Mouse (Mus musculus) lung, embryonic 14.5 days (tissue): ENCODE results near the gene Slc10a6. TPM values are rescaled to one million over a fixed set of nuclear protein-coding genes. Genes with fewer than 3 reads are reported as not detected.

ENCODE experiments used
- ATAC-seq: fragments of 200-750 bp; cut with Nextera tagmentation; 2 replicates; pipeline ENCODE4 v1.8.0; 2017; ENCODE audit warnings: mild to moderate bottlenecking, moderate TSS enrichment, moderate library complexity; ENCODE audit not compliant: insufficient read depth
- DNase-seq: peaks from one replicate; pipeline ENCODE4 v3.0.0-alpha.2; 2015
- H3K27ac ChIP-seq: fragments of 300-500 bp; sonication (generic); 2 replicates; pipeline ENCODE4 v1.5.1; 2014; ENCODE audit warnings: low read depth, mild to moderate bottlenecking, moderate library complexity
- H3K27me3 ChIP-seq: fragments of 300-500 bp; sonication (generic); 2 replicates; pipeline ENCODE4 v1.6.1; 2014; ENCODE audit warnings: low read length, control low read depth; ENCODE audit not compliant: insufficient read depth
- H3K36me3 ChIP-seq: fragments of 300-500 bp; sonication (generic); 2 replicates; pipeline ENCODE4 v1.6.1; 2014; ENCODE audit warnings: control low read depth; ENCODE audit not compliant: insufficient read depth
- H3K4me1 ChIP-seq: fragments of 300-500 bp; sonication (generic); 2 replicates; pipeline ENCODE4 v1.6.1; 2014; ENCODE audit warnings: antibody characterized with exemption, control low read depth; ENCODE audit not compliant: insufficient read depth
- H3K4me2 ChIP-seq: fragments of 300-500 bp; sonication (generic); 2 replicates; pipeline ENCODE4 v1.6.1; 2014; ENCODE audit warnings: mild to moderate bottlenecking
- H3K4me3 ChIP-seq: fragments of 300-500 bp; sonication (generic); 2 replicates; pipeline ENCODE4 v1.5.1; 2014; ENCODE audit warnings: low read depth, low read length
- H3K9ac ChIP-seq: fragments of 300-500 bp; sonication (generic); 2 replicates; pipeline ENCODE4 v1.6.1; 2014
- H3K9me3 ChIP-seq: fragments of 300-500 bp; sonication (generic); 2 replicates; pipeline ENCODE4 v1.6.1; 2016; ENCODE audit warnings: low read depth, low read length, control low read depth
- CTCF ChIP-seq: IDR thresholded peaks from 2 replicates; pipeline ENCODE4 v1.5.1; 2016; ENCODE audit warnings: antibody characterized with exemption, low read depth
- WGBS: fragments of 180-500 bp; shearing (Covaris S2); extraction: QIAGEN DNeasy Blood & Tissue Kit; methylation state at CpG from one replicate; pipeline ENCODE4 v1.1.7; 2014; 5-methylcytosine and 5-hydroxymethylcytosine counted together
- polyA plus RNA-seq: library from polyadenylated mRNA; unstranded; fragments of >200 nt; fragmentation: Nextera tagmentation; extraction: Ambion mirVana; gene quantifications from 2 replicates; pipeline ENCODE4 v1.2.1, GENCODE M21; 2014

The Slc10a6 gene
- 0.71 and 1.2 TPM in 2 replicates for polyA plus RNA-seq

GRCm38 (mm10) chr5:103629111-103629764 lies at the start of gene Slc10a6:
Slc10a6 (minus strand) TSS chr5:103629403.
- H3K36me3 ChIP-seq = no peaks in the 10 kb centered on the region
- DNase-seq (peak; percentile 91), ATAC-seq (peak; percentile 93)
- no peaks in the 10 kb centered on the region for H3K27me3 ChIP-seq
- peak within 1 kb of the TSS; percentile 55; the same call in 1 of the 2 replicates for H3K27ac ChIP-seq
- no peak within 1 kb of the TSS for H3K9ac ChIP-seq
- WGBS = 48% methylated on average over 17 of the region's 17 CpGs
- H3K4me3 ChIP-seq = no peak within 1 kb of the TSS
- TF ChIP-seq CTCF = no peak
- no peaks in the 10 kb centered on the region for H3K4me1 ChIP-seq
- H3K9me3 ChIP-seq = no peaks in the 10 kb centered on the region
- 0 out of 2 replicates have a peak within 1 kb of the TSS, but pooled peaks have one; percentile 2 for H3K4me2 ChIP-seq

- H3K4me3 ChIP-seq = no peak overlapping the region
- no peak overlapping the region for H3K9ac ChIP-seq
- TF ChIP-seq CTCF = no peak
- WGBS = 92% methylated on average over 5 of the region's 5 CpGs
- H3K4me1 ChIP-seq = no peaks in the 10 kb centered on the region
- H3K27ac ChIP-seq = no peak overlapping the region
- DNase-seq (no peak), ATAC-seq (no peak)
- no peaks in the 10 kb centered on the region for H3K36me3 ChIP-seq
- H3K4me2 ChIP-seq = no peak overlapping the region
- no peaks in the 10 kb centered on the region for H3K27me3 ChIP-seq
- no peaks in the 10 kb centered on the region for H3K9me3 ChIP-seq
Observed at GRCm38 (mm10) chr5:103678974-103679373, 49.8 kb upstream of the Slc10a6 start.

- Histone ChIP-seq H3K36me3 (no peaks in the 10 kb centered on the region), H3K4me2 (no peak overlapping the region), H3K27me3 (no peaks in the 10 kb centered on the region), H3K9me3 (no peaks in the 10 kb centered on the region), H3K4me3 (no peak overlapping the region), H3K27ac (no peak overlapping the region), H3K9ac (no peak overlapping the region), H3K4me1 (no peaks in the 10 kb centered on the region)
- 75% methylated on average over 6 of the region's 6 CpGs for WGBS
- no peak for ATAC-seq
- DNase-seq = no peak
- TF ChIP-seq CTCF = no peak
Observed at GRCm38 (mm10) chr5:103677894-103678293, 48.7 kb upstream of the Slc10a6 start.

GRCm38 (mm10) chr5:103676289-103676881 lies 47.2 kb upstream of the Slc10a6 start:
- no peak overlapping the region for H3K4me3 ChIP-seq
- no peak overlapping the region for H3K27ac ChIP-seq
- H3K27me3 ChIP-seq = no peaks in the 10 kb centered on the region
- no peaks in the 10 kb centered on the region for H3K36me3 ChIP-seq
- no peak overlapping the region for H3K4me2 ChIP-seq
- 78% methylated on average over 6 of the region's 6 CpGs for WGBS
- ATAC-seq (no peak), DNase-seq (no peak)
- TF ChIP-seq CTCF = no peak
- no peaks in the 10 kb centered on the region for H3K9me3 ChIP-seq
- H3K4me1 ChIP-seq = no peaks in the 10 kb centered on the region
- no peak overlapping the region for H3K9ac ChIP-seq

GRCm38 (mm10) chr5:103674482-103674881 lies 45.3 kb upstream of the Slc10a6 start:
- no peak for ATAC-seq

GRCm38 (mm10) chr5:103673611-103674010 lies 44.4 kb upstream of the Slc10a6 start:
- ATAC-seq = no peak

More at GRCm38 (mm10) chr5:103674482-103674881, 45.3 kb upstream of the Slc10a6 start:
- Histone ChIP-seq H3K4me1 (no peaks in the 10 kb centered on the region), H3K9me3 (no peaks in the 10 kb centered on the region), H3K36me3 (no peaks in the 10 kb centered on the region), H3K9ac (no peak overlapping the region), H3K4me3 (no peak overlapping the region), H3K27me3 (no peaks in the 10 kb centered on the region), H3K4me2 (no peak overlapping the region), H3K27ac (no peak overlapping the region)
- no peak for TF ChIP-seq CTCF
- DNase-seq = no peak
- WGBS = 50% methylated on average over 6 of the region's 6 CpGs

GRCm38 (mm10) chr5:103671858-103672257 lies 42.7 kb upstream of the Slc10a6 start:
- no peak overlapping the region for H3K4me2 ChIP-seq
- no peaks in the 10 kb centered on the region for H3K9me3 ChIP-seq
- no peak for TF ChIP-seq CTCF
- H3K27ac ChIP-seq = no peak overlapping the region
- no peaks in the 10 kb centered on the region for H3K27me3 ChIP-seq
- H3K4me3 ChIP-seq = no peak overlapping the region
- ATAC-seq (no peak), DNase-seq (no peak)
- no peaks in the 10 kb centered on the region for H3K4me1 ChIP-seq
- H3K9ac ChIP-seq = no peak overlapping the region
- WGBS = 42% methylated on average over 3 of the region's 3 CpGs
- H3K36me3 ChIP-seq = no peaks in the 10 kb centered on the region

More at GRCm38 (mm10) chr5:103673611-103674010, 44.4 kb upstream of the Slc10a6 start:
- Histone ChIP-seq H3K4me2 (no peak overlapping the region), H3K9me3 (no peaks in the 10 kb centered on the region), H3K9ac (no peak overlapping the region), H3K4me1 (no peaks in the 10 kb centered on the region), H3K27ac (no peak overlapping the region), H3K27me3 (no peaks in the 10 kb centered on the region), H3K36me3 (no peaks in the 10 kb centered on the region), H3K4me3 (no peak overlapping the region)
- WGBS = 78% methylated on average over 4 of the region's 4 CpGs
- DNase-seq = no peak
- no peak for TF ChIP-seq CTCF
